Mouse (Mus musculus) midbrain, embryonic 11.5 days (tissue): ENCODE results near the gene Gpatch2. TPM values are rescaled to one million over a fixed set of nuclear protein-coding genes. Genes with fewer than 3 reads are reported as not detected.

Experiments used
- ATAC-seq: fragments of 200-750 bp; cut with Nextera tagmentation; 2 replicates; pipeline ENCODE4 v1.8.0; 2017; ENCODE audit warnings: moderate TSS enrichment, moderate library complexity; ENCODE audit not compliant: low FRiP score
- DNase-seq: peaks from one replicate; pipeline ENCODE4 v3.0.0; 2015; ENCODE audit warnings: low spot score; ENCODE audit errors: missing footprints
- H3K27ac ChIP-seq: fragments of 300-500 bp; sonication (generic); 2 replicates; pipeline ENCODE4 v1.5.1; 2014; ENCODE audit warnings: low read depth, low read length
- H3K27me3 ChIP-seq: fragments of 300-500 bp; sonication (generic); 2 replicates; pipeline ENCODE4 v1.6.1; 2014; ENCODE audit warnings: mild to moderate bottlenecking, low read length, moderate library complexity, mixed read lengths; ENCODE audit not compliant: control insufficient read depth, insufficient read depth
- H3K36me3 ChIP-seq: fragments of 300-500 bp; sonication (generic); 2 replicates; pipeline ENCODE4 v1.6.1; 2014; ENCODE audit warnings: mild to moderate bottlenecking, low read length, moderate library complexity, mixed read lengths; ENCODE audit not compliant: control insufficient read depth, insufficient read depth
- H3K4me1 ChIP-seq: fragments of 300-500 bp; sonication (generic); 2 replicates; pipeline ENCODE4 v1.6.1; 2014; ENCODE audit warnings: low read length; ENCODE audit not compliant: control insufficient read depth, insufficient read depth
- H3K4me2 ChIP-seq: fragments of 300-500 bp; sonication (generic); 2 replicates; pipeline ENCODE4 v1.6.1; 2014; ENCODE audit warnings: mild to moderate bottlenecking, moderate library complexity
- H3K4me3 ChIP-seq: fragments of 300-500 bp; sonication (generic); 2 replicates; pipeline ENCODE4 v1.5.1; 2014; ENCODE audit warnings: low read depth, low read length
- H3K9ac ChIP-seq: fragments of 300-500 bp; sonication (generic); 2 replicates; pipeline ENCODE4 v1.6.1; 2014; ENCODE audit warnings: low read length
- H3K9me3 ChIP-seq: fragments of 300-500 bp; sonication (generic); 2 replicates; pipeline ENCODE4 v1.6.1; 2016; ENCODE audit warnings: low read length; ENCODE audit not compliant: control insufficient read depth
- WGBS: fragments of 180-500 bp; shearing (Covaris S2); extraction: QIAGEN DNeasy Blood & Tissue Kit; methylation state at CpG from one replicate; pipeline ENCODE4 v1.1.7; 2014; 5-methylcytosine and 5-hydroxymethylcytosine counted together
- polyA plus RNA-seq: library from polyadenylated mRNA; unstranded; fragments of >200 nt; fragmentation: Nextera tagmentation; extraction: Ambion mirVana; gene quantifications from 2 replicates; pipeline ENCODE4 v1.2.1, GENCODE M21; 2014

The Gpatch2 gene
- polyA plus RNA-seq, 1 experiment from 2014 or later: 25.0 TPM

GRCm38 (mm10) chr1:187292395-187292749 is 77.1 kb downstream of the Gpatch2 start:
- Histone ChIP-seq H3K27me3 (no peaks in the 10 kb centered on the region), H3K36me3 (no peaks in the 10 kb centered on the region), H3K27ac (no peak overlapping the region), H3K9me3 (no peaks in the 10 kb centered on the region), H3K9ac (no peak overlapping the region), H3K4me1 (no peaks in the 10 kb centered on the region), H3K4me3 (no peak overlapping the region), H3K4me2 (no peak overlapping the region)
- 90% methylated on average over 3 of the region's 3 CpGs for WGBS
- peak; percentile 35 for DNase-seq
- no peak for ATAC-seq

DNA sequence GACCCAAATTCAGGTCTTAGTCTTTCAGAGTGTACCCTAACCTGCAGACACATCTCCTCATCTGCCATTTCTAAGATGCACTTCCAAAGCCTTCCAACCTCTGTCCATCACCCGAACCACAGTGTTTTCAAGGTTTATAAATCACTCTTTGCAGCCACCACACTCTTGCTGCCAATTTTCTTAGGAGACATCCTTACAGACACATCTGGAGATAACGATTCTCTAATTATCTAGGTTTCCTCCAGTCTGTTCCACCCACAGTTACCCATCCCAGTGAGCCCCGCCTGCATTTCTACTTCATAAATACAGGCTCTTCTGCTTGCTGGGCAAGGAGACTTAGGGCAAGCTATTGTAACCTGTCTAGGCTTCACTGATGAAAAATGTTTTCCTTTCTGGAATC is 77.9 kb downstream of the Gpatch2 start:
- Histone ChIP-seq H3K27ac (no peak overlapping the region), H3K9ac (no peak overlapping the region), H3K4me1 (no peaks in the 10 kb centered on the region), H3K4me2 (no peak overlapping the region), H3K9me3 (no peaks in the 10 kb centered on the region), H3K4me3 (no peak overlapping the region), H3K36me3 (no peaks in the 10 kb centered on the region), H3K27me3 (no peaks in the 10 kb centered on the region)
- no peak for ATAC-seq
- DNase-seq: no peak
- WGBS: 90% methylated on average over 3 of the region's 3 CpGs

GRCm38 (mm10) chr1:187294522-187294921 is 79.2 kb downstream of the Gpatch2 start:
- H3K27me3 ChIP-seq: no peaks in the 10 kb centered on the region
- no peak overlapping the region for H3K4me2 ChIP-seq
- no peaks in the 10 kb centered on the region for H3K36me3 ChIP-seq
- 88% methylated on average over 5 of the region's 5 CpGs for WGBS
- ATAC-seq: no peak
- H3K9ac ChIP-seq: no peak overlapping the region
- DNase-seq: peak; percentile 17
- H3K4me1 ChIP-seq: no peaks in the 10 kb centered on the region
- no peak overlapping the region for H3K4me3 ChIP-seq
- no peaks in the 10 kb centered on the region for H3K9me3 ChIP-seq
- no peak overlapping the region for H3K27ac ChIP-seq

GRCm38 (mm10) chr1:187295038-187295559 is 79.8 kb downstream of the Gpatch2 start:
- WGBS: 92% methylated on average over 6 of the region's 6 CpGs
- H3K9ac ChIP-seq: no peak overlapping the region
- no peak overlapping the region for H3K4me2 ChIP-seq
- H3K9me3 ChIP-seq: no peaks in the 10 kb centered on the region
- ATAC-seq (no peak), DNase-seq (no peak)
- H3K4me1 ChIP-seq: no peaks in the 10 kb centered on the region
- H3K27ac ChIP-seq: no peak overlapping the region
- no peak overlapping the region for H3K4me3 ChIP-seq
- H3K36me3 ChIP-seq: no peaks in the 10 kb centered on the region
- no peaks in the 10 kb centered on the region for H3K27me3 ChIP-seq

DNA sequence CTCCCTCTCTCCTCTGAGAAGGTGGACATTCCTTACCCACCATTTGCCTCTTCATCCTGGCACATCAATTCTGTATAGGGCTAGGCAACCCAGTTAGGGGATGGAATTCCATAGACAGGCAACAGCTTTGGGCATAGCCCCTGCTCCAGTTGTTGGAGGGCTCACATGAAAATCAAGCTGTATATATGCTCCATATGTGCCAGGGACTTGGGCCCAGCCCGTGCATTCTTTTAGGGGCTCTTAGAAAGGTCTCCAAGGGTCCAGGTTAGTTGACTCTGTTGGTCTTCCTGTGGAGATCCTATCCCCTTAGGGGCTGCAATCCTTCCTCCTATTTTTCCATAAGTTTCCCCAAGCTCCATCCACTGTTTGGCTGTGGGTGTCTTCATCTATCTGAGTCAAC is 80.4 kb downstream of the Gpatch2 start:
- H3K36me3 ChIP-seq: no peaks in the 10 kb centered on the region
- no peaks in the 10 kb centered on the region for H3K4me1 ChIP-seq
- no peak overlapping the region for H3K27ac ChIP-seq
- no peak overlapping the region for H3K4me3 ChIP-seq
- no peaks in the 10 kb centered on the region for H3K9me3 ChIP-seq
- no peaks in the 10 kb centered on the region for H3K27me3 ChIP-seq
- no peak overlapping the region for H3K9ac ChIP-seq
- ATAC-seq (no peak), DNase-seq (peak; percentile 51)
- 90% methylated on average over 1 of the region's 1 CpGs for WGBS
- no peak overlapping the region for H3K4me2 ChIP-seq

GRCm38 (mm10) chr1:187299236-187299635 is 83.9 kb downstream of the Gpatch2 start:
- ATAC-seq: no peak
- Histone ChIP-seq H3K27me3 (no peaks in the 10 kb centered on the region), H3K9me3 (no peaks in the 10 kb centered on the region), H3K4me3 (no peak overlapping the region), H3K9ac (no peak overlapping the region), H3K4me2 (no peak overlapping the region), H3K36me3 (no peaks in the 10 kb centered on the region), H3K27ac (no peak overlapping the region), H3K4me1 (no peaks in the 10 kb centered on the region)
- peak; percentile 80 for DNase-seq
- 74% methylated on average over 4 of the region's 4 CpGs for WGBS

GRCm38 (mm10) chr1:187300626-187301025 is 85.3 kb downstream of the Gpatch2 start:
- 48% methylated on average over 5 of the region's 5 CpGs for WGBS
- Histone ChIP-seq H3K27me3 (no peaks in the 10 kb centered on the region), H3K9me3 (no peaks in the 10 kb centered on the region), H3K4me1 (no peaks in the 10 kb centered on the region), H3K9ac (no peak overlapping the region), H3K36me3 (no peaks in the 10 kb centered on the region), H3K4me2 (no peak overlapping the region), H3K4me3 (no peak overlapping the region), H3K27ac (no peak overlapping the region)
- peak; percentile 82 for DNase-seq
- ATAC-seq: peak; percentile 71

DNA sequence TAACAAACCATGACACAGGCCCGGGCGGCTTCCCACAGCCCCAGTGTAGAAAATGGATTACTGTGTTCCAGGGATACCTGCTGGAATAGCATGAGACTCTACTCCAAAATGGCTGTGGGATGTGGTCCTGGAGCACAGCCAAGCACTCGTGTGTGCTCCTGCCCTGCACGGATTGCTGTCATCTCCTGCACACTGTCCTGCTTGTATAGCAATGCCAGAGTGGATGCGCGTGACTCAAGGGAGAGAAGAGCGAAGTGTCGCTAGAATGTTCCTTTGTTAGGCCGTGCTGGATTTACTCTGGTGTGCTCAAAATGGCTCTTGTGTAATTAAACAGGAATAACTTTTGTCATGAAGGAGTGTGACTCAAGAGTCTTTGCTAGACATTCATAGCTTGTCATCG is 87.9 kb downstream of the Gpatch2 start:
- H3K4me2 ChIP-seq: no peak overlapping the region
- no peak for ATAC-seq

GRCm38 (mm10) chr1:187307335-187307734 is 92.0 kb downstream of the Gpatch2 start:
- Histone ChIP-seq H3K9ac (no peak overlapping the region), H3K9me3 (no peaks in the 10 kb centered on the region), H3K36me3 (no peaks in the 10 kb centered on the region), H3K27me3 (no peaks in the 10 kb centered on the region), H3K27ac (no peak overlapping the region), H3K4me2 (no peak overlapping the region), H3K4me3 (no peak overlapping the region), H3K4me1 (no peaks in the 10 kb centered on the region)
- 91% methylated on average over 4 of the region's 4 CpGs for WGBS
- DNase-seq (no peak), ATAC-seq (no peak)

More for the DNA sequence above, 87.9 kb downstream of the Gpatch2 start:
- Histone ChIP-seq H3K27ac (no peak overlapping the region), H3K4me3 (no peak overlapping the region), H3K4me1 (no peaks in the 10 kb centered on the region), H3K36me3 (no peaks in the 10 kb centered on the region), H3K9ac (no peak overlapping the region), H3K27me3 (no peaks in the 10 kb centered on the region), H3K9me3 (no peaks in the 10 kb centered on the region)
- WGBS: 91% methylated on average over 10 of the region's 10 CpGs
- peak; percentile 78 for DNase-seq

- WGBS: 88% methylated on average over 2 of the region's 2 CpGs
- H3K27me3 ChIP-seq: no peaks in the 10 kb centered on the region
- no peak overlapping the region for H3K9ac ChIP-seq
- no peak overlapping the region for H3K4me2 ChIP-seq
- no peaks in the 10 kb centered on the region for H3K36me3 ChIP-seq
- H3K9me3 ChIP-seq: no peaks in the 10 kb centered on the region
- ATAC-seq (no peak), DNase-seq (no peak)
- no peak overlapping the region for H3K27ac ChIP-seq
- no peaks in the 10 kb centered on the region for H3K4me1 ChIP-seq
- no peak overlapping the region for H3K4me3 ChIP-seq
Measured at GRCm38 (mm10) chr1:187308523-187308922, 93.2 kb downstream of the Gpatch2 start.
